Mouse (Mus musculus): Measurements from ENCODE around the gene Slc38a3.

- TF ChIP-seq CTCF (IDR thresholded peaks at IDR 0.05; ENCODE audit: low read depth) (no peak), EP300 (IDR thresholded peaks at IDR 0.05; ENCODE audit: low read depth) (no peak)
These were observed 11.2 kb downstream of the Slc38a3 start for GRCm38 (mm10) chr9:107658096-107658495.

All from liver, embryonic 14.5 days (tissue).